Mouse (Mus musculus): ENCODE data around the gene Fis1. TPM values are rescaled to one million over a fixed set of nuclear protein-coding genes. Genes with fewer than 3 reads are reported as not detected.
A peak's percentile ranks its signal among the peaks of the same experiment; 100 is the strongest.

The Fis1 gene
- polyA plus RNA-seq, 1 experiment from 2014 or later = 309 TPM

GRCm38 (mm10) chr5:136987138-136987933, 34.3 kb downstream of the Fis1 start:
- ATAC-seq (replicated peaks; ENCODE audit: low FRiP score, low TSS enrichment, low read depth) (peak; percentile 63), DNase-seq (ENCODE audit: low spot score) (peak; percentile 92)
- H3K27me3 ChIP-seq (replicated peaks; ENCODE audit: control insufficient read depth, insufficient read depth, low read length) = no peaks in the 10 kb centered on the region
- H3K4me3 ChIP-seq (ENCODE audit: low read depth, low read length) = peak overlapping the region; percentile 66
- H3K27ac ChIP-seq (ENCODE audit: low read depth) = peak overlapping the region; percentile 90
- H3K36me3 ChIP-seq (ENCODE audit: control insufficient read depth, insufficient read depth, low read length) = peaks cover 45% of the 10 kb centered on the region
- H3K4me2 ChIP-seq (ENCODE audit: low read length) = peak overlapping the region; percentile 66
- peaks cover 9% of the 10 kb centered on the region for H3K4me1 ChIP-seq (replicated peaks; ENCODE audit: control insufficient read depth, insufficient read depth, low read length)
- H3K9me3 ChIP-seq (ENCODE audit: control insufficient read depth, low read length) = no peaks in the 10 kb centered on the region
- under 1% methylated on average over 63 of the region's 67 CpGs for WGBS
- H3K9ac ChIP-seq (ENCODE audit: low read length) = peak overlapping the region; percentile 92

- no peak for ATAC-seq (replicated peaks; ENCODE audit: low FRiP score, low TSS enrichment, low read depth)
- DNase-seq (ENCODE audit: low spot score) = no peak
- peaks cover 46% of the 10 kb centered on the region for H3K36me3 ChIP-seq (ENCODE audit: control insufficient read depth, insufficient read depth, low read length)
These were observed 34.8 kb downstream of the Fis1 start, which contains the start of gene Znhit1 for GRCm38 (mm10) chr5:136987934-136988271. Gene Znhit1 (minus strand): TSS chr5:136988021.

DNA sequence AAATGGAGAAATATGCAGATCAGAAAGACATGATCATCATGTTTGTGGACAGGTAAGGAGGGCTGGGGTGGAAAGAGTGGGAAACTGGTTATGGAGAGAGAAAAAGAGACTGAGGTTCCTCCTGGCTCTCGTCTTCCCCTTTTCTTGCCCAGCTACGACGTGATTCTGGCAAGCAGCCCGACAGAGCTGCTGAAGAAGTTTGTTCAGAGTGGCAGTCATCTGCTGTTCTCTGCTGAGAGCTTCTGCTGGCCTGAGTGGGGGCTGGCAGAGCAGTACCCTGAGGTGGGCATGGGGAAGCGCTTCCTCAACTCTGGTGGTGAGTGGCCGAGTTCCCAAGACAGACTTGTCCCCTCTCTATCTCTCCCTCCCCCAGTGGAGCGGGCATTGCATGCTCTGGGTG, 35.3 kb downstream of the Fis1 start:
- no peak for ATAC-seq (replicated peaks; ENCODE audit: low FRiP score, low TSS enrichment, low read depth)
- Histone ChIP-seq H3K4me1 (replicated peaks; ENCODE audit: control insufficient read depth, insufficient read depth, low read length) (peaks cover 9% of the 10 kb centered on the region), H3K9ac (ENCODE audit: low read length) (peak overlapping the region; percentile 92), H3K4me2 (ENCODE audit: low read length) (peak overlapping the region; percentile 66), H3K36me3 (ENCODE audit: control insufficient read depth, insufficient read depth, low read length) (peaks cover 51% of the 10 kb centered on the region), H3K27ac (ENCODE audit: low read depth) (no peak overlapping the region), H3K4me3 (ENCODE audit: low read depth, low read length) (peak overlapping the region; percentile 66), H3K27me3 (replicated peaks; ENCODE audit: control insufficient read depth, insufficient read depth, low read length) (no peaks in the 10 kb centered on the region), H3K9me3 (ENCODE audit: control insufficient read depth, low read length) (no peaks in the 10 kb centered on the region)
- 54% methylated on average over 7 of the region's 7 CpGs for WGBS
- DNase-seq (ENCODE audit: low spot score) = no peak

More at GRCm38 (mm10) chr5:136987934-136988271, 34.8 kb downstream of the Fis1 start, which contains the start of gene Znhit1:
- Histone ChIP-seq H3K27ac (ENCODE audit: low read depth) (peak within 1 kb of the TSS; percentile 90), H3K9me3 (ENCODE audit: control insufficient read depth, low read length) (no peaks in the 10 kb centered on the region), H3K9ac (ENCODE audit: low read length) (peak within 1 kb of the TSS; percentile 92), H3K27me3 (replicated peaks; ENCODE audit: control insufficient read depth, insufficient read depth, low read length) (no peaks in the 10 kb centered on the region), H3K4me1 (replicated peaks; ENCODE audit: control insufficient read depth, insufficient read depth, low read length) (peaks cover 9% of the 10 kb centered on the region), H3K4me2 (ENCODE audit: low read length) (peak within 1 kb of the TSS; percentile 66), H3K4me3 (ENCODE audit: low read depth, low read length) (peak within 1 kb of the TSS; percentile 66)
- 1% methylated on average over 12 of the region's 12 CpGs for WGBS

GRCm38 (mm10) chr5:136989801-136990200, 36.7 kb downstream of the Fis1 start:
- no peak overlapping the region for H3K9ac ChIP-seq (ENCODE audit: low read length)
- peaks cover 9% of the 10 kb centered on the region for H3K4me1 ChIP-seq (replicated peaks; ENCODE audit: control insufficient read depth, insufficient read depth, low read length)
- 94% methylated on average over 6 of the region's 6 CpGs for WGBS
- no peak for ATAC-seq (replicated peaks; ENCODE audit: low FRiP score, low TSS enrichment, low read depth)
- H3K27me3 ChIP-seq (replicated peaks; ENCODE audit: control insufficient read depth, insufficient read depth, low read length) = no peaks in the 10 kb centered on the region
- no peaks in the 10 kb centered on the region for H3K9me3 ChIP-seq (ENCODE audit: control insufficient read depth, low read length)
- H3K36me3 ChIP-seq (ENCODE audit: control insufficient read depth, insufficient read depth, low read length) = peaks cover 55% of the 10 kb centered on the region
- DNase-seq (ENCODE audit: low spot score) = no peak
- H3K4me2 ChIP-seq (ENCODE audit: low read length) = no peak overlapping the region
- no peak overlapping the region for H3K4me3 ChIP-seq (ENCODE audit: low read depth, low read length)
- H3K27ac ChIP-seq (ENCODE audit: low read depth) = no peak overlapping the region

- Histone ChIP-seq H3K9me3 (ENCODE audit: control insufficient read depth, low read length) (no peaks in the 10 kb centered on the region), H3K4me3 (ENCODE audit: low read depth, low read length) (no peak overlapping the region), H3K27ac (ENCODE audit: low read depth) (no peak overlapping the region), H3K27me3 (replicated peaks; ENCODE audit: control insufficient read depth, insufficient read depth, low read length) (no peaks in the 10 kb centered on the region), H3K36me3 (ENCODE audit: control insufficient read depth, insufficient read depth, low read length) (peaks cover 22% of the 10 kb centered on the region), H3K4me2 (ENCODE audit: low read length) (no peak overlapping the region), H3K4me1 (replicated peaks; ENCODE audit: control insufficient read depth, insufficient read depth, low read length) (0 out of 2 replicates have a peak, but pooled peaks cover 4% of the 10 kb centered on the region), H3K9ac (ENCODE audit: low read length) (no peak overlapping the region)
- WGBS = 74% methylated on average over 3 of the region's 5 CpGs
- ATAC-seq (replicated peaks; ENCODE audit: low FRiP score, low TSS enrichment, low read depth) = no peak
- DNase-seq (ENCODE audit: low spot score) = no peak
These were observed 46.4 kb downstream of the Fis1 start for GRCm38 (mm10) chr5:136999449-136999848.

DNA sequence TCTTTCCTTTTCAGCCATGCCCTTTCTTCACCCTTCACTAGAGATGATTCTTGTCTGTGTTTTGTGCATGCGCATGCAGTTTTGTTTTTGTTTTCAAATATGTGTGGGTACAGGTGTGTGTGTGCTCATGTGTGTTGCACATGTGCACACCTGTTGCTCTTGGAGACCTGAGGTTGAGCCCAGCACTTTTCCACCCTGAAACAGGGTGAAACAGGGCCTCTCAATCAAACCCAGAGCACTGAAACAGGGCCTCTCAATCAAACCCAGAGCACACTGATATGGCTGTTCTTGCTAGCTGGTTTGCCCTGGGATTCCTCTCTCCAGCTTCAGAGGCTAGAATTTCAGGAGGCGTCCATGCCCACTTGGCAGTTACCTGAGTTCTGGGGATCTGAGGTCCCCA, 47.5 kb downstream of the Fis1 start:
- Histone ChIP-seq H3K9ac (ENCODE audit: low read length) (no peak overlapping the region), H3K4me1 (replicated peaks; ENCODE audit: control insufficient read depth, insufficient read depth, low read length) (0 out of 2 replicates have a peak, but pooled peaks cover 4% of the 10 kb centered on the region), H3K27me3 (replicated peaks; ENCODE audit: control insufficient read depth, insufficient read depth, low read length) (no peaks in the 10 kb centered on the region), H3K36me3 (ENCODE audit: control insufficient read depth, insufficient read depth, low read length) (peaks cover 10% of the 10 kb centered on the region), H3K4me3 (ENCODE audit: low read depth, low read length) (no peak overlapping the region), H3K27ac (ENCODE audit: low read depth) (no peak overlapping the region), H3K4me2 (ENCODE audit: low read length) (no peak overlapping the region), H3K9me3 (ENCODE audit: control insufficient read depth, low read length) (no peaks in the 10 kb centered on the region)
- DNase-seq (ENCODE audit: low spot score) = peak; percentile 63
- no peak for ATAC-seq (replicated peaks; ENCODE audit: low FRiP score, low TSS enrichment, low read depth)
- 89% methylated on average over 2 of the region's 2 CpGs for WGBS

- Histone ChIP-seq H3K36me3 (ENCODE audit: control insufficient read depth, insufficient read depth, low read length) (no peaks in the 10 kb centered on the region), H3K4me1 (replicated peaks; ENCODE audit: control insufficient read depth, insufficient read depth, low read length) (no peaks in the 10 kb centered on the region), H3K9me3 (ENCODE audit: control insufficient read depth, low read length) (no peaks in the 10 kb centered on the region), H3K4me2 (ENCODE audit: low read length) (no peak overlapping the region), H3K9ac (ENCODE audit: low read length) (no peak overlapping the region), H3K27me3 (replicated peaks; ENCODE audit: control insufficient read depth, insufficient read depth, low read length) (no peaks in the 10 kb centered on the region), H3K4me3 (ENCODE audit: low read depth, low read length) (no peak overlapping the region), H3K27ac (ENCODE audit: low read depth) (no peak overlapping the region)
- WGBS = 46% methylated on average over 8 of the region's 8 CpGs
- ATAC-seq (replicated peaks; ENCODE audit: low FRiP score, low TSS enrichment, low read depth) (no peak), DNase-seq (ENCODE audit: low spot score) (no peak)
These were observed 54.2 kb downstream of the Fis1 start for GRCm38 (mm10) chr5:137007276-137007675.

GRCm38 (mm10) chr5:137009988-137010387, 56.9 kb downstream of the Fis1 start:
- 37% methylated on average over 3 of the region's 3 CpGs for WGBS
- Histone ChIP-seq H3K27me3 (replicated peaks; ENCODE audit: control insufficient read depth, insufficient read depth, low read length) (no peaks in the 10 kb centered on the region), H3K27ac (ENCODE audit: low read depth) (no peak overlapping the region), H3K4me3 (ENCODE audit: low read depth, low read length) (no peak overlapping the region), H3K4me2 (ENCODE audit: low read length) (no peak overlapping the region), H3K36me3 (ENCODE audit: control insufficient read depth, insufficient read depth, low read length) (no peaks in the 10 kb centered on the region), H3K4me1 (replicated peaks; ENCODE audit: control insufficient read depth, insufficient read depth, low read length) (no peaks in the 10 kb centered on the region), H3K9ac (ENCODE audit: low read length) (no peak overlapping the region), H3K9me3 (ENCODE audit: control insufficient read depth, low read length) (no peaks in the 10 kb centered on the region)
- DNase-seq (ENCODE audit: low spot score) (peak; percentile 70), ATAC-seq (replicated peaks; ENCODE audit: low FRiP score, low TSS enrichment, low read depth) (no peak)

Measured in intestine, embryonic 14.5 days (tissue).